Mouse (Mus musculus) forebrain, embryonic 11.5 days (tissue): Measurements from ENCODE around the gene Ncs1. TPM values are rescaled to one million over a fixed set of nuclear protein-coding genes. Genes with fewer than 3 reads are reported as not detected.

Experiments used
- ATAC-seq: fragments of 200-750 bp; cut with Nextera tagmentation; replicated peaks from 2 replicates; pipeline ENCODE4 v1.8.0; 2017; ENCODE audit warnings: moderate TSS enrichment; ENCODE audit not compliant: low FRiP score
- DNase-seq: peaks from one replicate; pipeline ENCODE4 v3.0.0-alpha.2; 2017; ENCODE audit warnings: low spot score
- H3K27ac ChIP-seq: fragments of 300-500 bp; sonication (generic); 2 replicates; pipeline ENCODE4 v1.5.1; 2014; ENCODE audit warnings: low read depth, low read length
- H3K27me3 ChIP-seq: fragments of 300-500 bp; sonication (generic); 2 replicates; pipeline ENCODE4 v1.6.1; 2014; ENCODE audit warnings: mild to moderate bottlenecking, low read length, mixed read lengths; ENCODE audit not compliant: control insufficient read depth, insufficient read depth
- H3K36me3 ChIP-seq: fragments of 300-500 bp; sonication (generic); 2 replicates; pipeline ENCODE4 v1.6.1; 2014; ENCODE audit warnings: mild to moderate bottlenecking, low read length, moderate library complexity, mixed read lengths; ENCODE audit not compliant: control insufficient read depth, insufficient read depth
- H3K4me1 ChIP-seq: fragments of 300-500 bp; sonication (generic); replicated peaks from 2 replicates; pipeline ENCODE4 v1.6.1; 2014; ENCODE audit warnings: low read length, mixed read lengths; ENCODE audit not compliant: control insufficient read depth, insufficient read depth
- H3K4me2 ChIP-seq: fragments of 300-500 bp; sonication (generic); 2 replicates; pipeline ENCODE4 v1.6.1; 2014; ENCODE audit warnings: low read depth, mild to moderate bottlenecking, low read length, moderate library complexity, mixed read lengths; ENCODE audit not compliant: severe bottlenecking
- H3K4me3 ChIP-seq: fragments of 300-500 bp; sonication (generic); 2 replicates; pipeline ENCODE4 v1.5.1; 2014; ENCODE audit warnings: low read depth, low read length
- H3K9ac ChIP-seq: fragments of 300-500 bp; sonication (generic); 2 replicates; pipeline ENCODE4 v1.6.1; 2014; ENCODE audit warnings: low read length
- H3K9me3 ChIP-seq: fragments of 300-500 bp; sonication (generic); 2 replicates; pipeline ENCODE4 v1.6.1; 2016; ENCODE audit warnings: low read length, mixed read lengths; ENCODE audit not compliant: control insufficient read depth
- whole genome bisulfite sequencing: fragments of 180-500 bp; shearing (Covaris S2); extraction: QIAGEN DNeasy Blood & Tissue Kit; methylation state at CpG from one replicate; pipeline ENCODE4 v1.1.7; 2014; 5-methylcytosine and 5-hydroxymethylcytosine counted together
- polyA plus RNA-seq: library from polyadenylated mRNA; unstranded; fragments of >200 nt; fragmentation: Nextera tagmentation; extraction: Ambion mirVana; gene quantifications from 2 replicates; pipeline ENCODE4 v1.2.1, GENCODE M21; 2014

The Ncs1 gene
- polyA plus RNA-seq, 1 experiment from 2014 or later: 65.6 TPM

DNA sequence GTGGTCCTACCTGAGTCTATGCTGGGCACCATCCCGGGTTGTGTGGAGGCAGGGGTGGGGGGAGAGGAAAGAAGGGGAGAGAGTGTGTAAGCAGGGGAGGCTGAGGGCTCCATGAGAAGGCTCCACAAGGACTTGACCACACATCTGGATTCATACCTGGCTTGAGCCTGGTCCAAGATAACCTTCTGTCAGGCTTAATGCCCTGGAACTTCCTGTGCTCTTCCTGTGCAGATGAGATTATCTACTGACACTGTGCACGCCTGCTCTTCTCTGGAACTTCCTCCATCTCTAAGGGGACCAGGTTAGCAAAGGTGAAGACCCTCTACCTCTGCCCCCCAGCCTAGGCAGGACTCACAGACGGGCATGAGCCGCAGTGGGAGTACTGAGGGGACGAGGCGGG lies 3.2 kb downstream of the Ncs1 start:
- Histone ChIP-seq H3K4me3 (no peak overlapping the region), H3K4me2 (no peak overlapping the region), H3K36me3 (no peaks in the 10 kb centered on the region), H3K4me1 (peaks cover 11% of the 10 kb centered on the region), H3K9me3 (no peaks in the 10 kb centered on the region), H3K27ac (no peak overlapping the region), H3K27me3 (peaks cover 6% of the 10 kb centered on the region), H3K9ac (no peak overlapping the region)
- ATAC-seq (no peak), DNase-seq (no peak)
- WGBS: 91% methylated on average over 6 of the region's 6 CpGs

DNA sequence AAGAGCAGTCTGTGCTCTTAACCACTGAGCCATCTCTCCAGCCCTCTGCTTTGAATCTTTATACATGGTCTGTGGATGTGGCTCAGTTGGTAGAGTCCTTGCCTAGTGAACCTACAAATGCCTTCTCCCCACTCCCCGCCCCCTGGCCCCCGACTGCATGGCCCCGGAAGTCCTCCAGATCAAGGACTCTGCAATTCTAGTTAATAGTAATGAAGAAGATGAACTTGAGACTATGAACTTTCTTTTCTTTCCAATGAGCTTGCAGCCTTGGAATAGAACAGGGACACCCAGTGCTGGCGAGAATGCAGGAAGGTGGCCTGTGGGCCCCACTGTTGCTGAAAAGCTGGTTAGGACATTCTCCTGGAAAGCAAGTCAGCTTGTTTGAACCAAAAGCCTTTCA lies 6.5 kb downstream of the Ncs1 start:
- Histone ChIP-seq H3K4me3 (no peak overlapping the region), H3K27me3 (no peaks in the 10 kb centered on the region), H3K36me3 (no peaks in the 10 kb centered on the region), H3K9me3 (no peaks in the 10 kb centered on the region), H3K9ac (no peak overlapping the region), H3K4me1 (peaks cover 18% of the 10 kb centered on the region), H3K4me2 (no peak overlapping the region), H3K27ac (no peak overlapping the region)
- ATAC-seq (no peak), DNase-seq (no peak)
- WGBS: over 99% methylated on average over 4 of the region's 4 CpGs

DNA sequence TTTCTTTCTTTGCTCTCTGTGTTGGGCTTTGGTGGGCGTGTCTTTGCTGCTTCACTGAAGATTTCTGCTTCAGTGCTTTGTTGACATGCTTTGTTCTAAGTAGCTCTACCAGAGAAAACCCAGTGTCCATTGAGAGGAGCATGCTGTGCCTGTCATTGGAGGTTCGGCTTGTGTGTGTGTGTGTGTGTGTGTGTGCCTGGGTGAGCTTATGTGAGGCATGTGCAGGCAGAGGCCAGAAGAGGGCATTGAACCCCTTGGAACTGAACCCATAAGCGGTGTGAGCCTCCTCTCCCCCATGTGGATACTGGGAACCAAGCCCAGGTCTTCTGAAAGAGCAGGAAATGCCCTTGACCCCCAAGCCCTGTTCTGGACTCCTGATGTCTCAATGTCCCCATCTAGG lies 7.8 kb downstream of the Ncs1 start:
- Histone ChIP-seq H3K9me3 (no peaks in the 10 kb centered on the region), H3K27me3 (no peaks in the 10 kb centered on the region), H3K4me3 (no peak overlapping the region), H3K4me1 (peaks cover 22% of the 10 kb centered on the region), H3K27ac (no peak overlapping the region), H3K9ac (no peak overlapping the region), H3K36me3 (no peaks in the 10 kb centered on the region), H3K4me2 (no peak overlapping the region)
- peak; percentile 69 for DNase-seq
- 0 out of 2 replicates have a peak, but pooled peaks have one; percentile 24 for ATAC-seq
- WGBS: 31% methylated on average over 3 of the region's 3 CpGs

DNA sequence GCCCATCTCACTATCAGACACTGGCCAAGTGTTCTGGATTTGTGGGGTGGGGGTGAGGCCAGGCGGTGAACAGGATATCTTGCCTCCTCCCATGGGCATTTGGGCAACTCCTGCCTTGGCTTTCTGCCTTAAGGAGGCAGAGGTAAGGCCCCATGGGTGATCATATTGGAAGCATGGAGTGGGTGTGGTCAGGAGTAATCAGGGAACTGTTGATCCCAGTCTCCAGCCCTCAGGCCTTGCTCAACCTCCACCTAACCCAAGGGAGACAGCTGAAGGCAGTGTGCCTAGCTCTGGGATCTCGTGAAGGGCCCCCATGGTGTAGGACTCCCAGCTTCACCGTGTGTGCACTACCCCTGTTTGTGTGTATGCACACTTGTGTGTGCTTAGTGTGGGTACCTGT lies 9.2 kb downstream of the Ncs1 start:
- WGBS: 88% methylated on average over 3 of the region's 3 CpGs

DNA sequence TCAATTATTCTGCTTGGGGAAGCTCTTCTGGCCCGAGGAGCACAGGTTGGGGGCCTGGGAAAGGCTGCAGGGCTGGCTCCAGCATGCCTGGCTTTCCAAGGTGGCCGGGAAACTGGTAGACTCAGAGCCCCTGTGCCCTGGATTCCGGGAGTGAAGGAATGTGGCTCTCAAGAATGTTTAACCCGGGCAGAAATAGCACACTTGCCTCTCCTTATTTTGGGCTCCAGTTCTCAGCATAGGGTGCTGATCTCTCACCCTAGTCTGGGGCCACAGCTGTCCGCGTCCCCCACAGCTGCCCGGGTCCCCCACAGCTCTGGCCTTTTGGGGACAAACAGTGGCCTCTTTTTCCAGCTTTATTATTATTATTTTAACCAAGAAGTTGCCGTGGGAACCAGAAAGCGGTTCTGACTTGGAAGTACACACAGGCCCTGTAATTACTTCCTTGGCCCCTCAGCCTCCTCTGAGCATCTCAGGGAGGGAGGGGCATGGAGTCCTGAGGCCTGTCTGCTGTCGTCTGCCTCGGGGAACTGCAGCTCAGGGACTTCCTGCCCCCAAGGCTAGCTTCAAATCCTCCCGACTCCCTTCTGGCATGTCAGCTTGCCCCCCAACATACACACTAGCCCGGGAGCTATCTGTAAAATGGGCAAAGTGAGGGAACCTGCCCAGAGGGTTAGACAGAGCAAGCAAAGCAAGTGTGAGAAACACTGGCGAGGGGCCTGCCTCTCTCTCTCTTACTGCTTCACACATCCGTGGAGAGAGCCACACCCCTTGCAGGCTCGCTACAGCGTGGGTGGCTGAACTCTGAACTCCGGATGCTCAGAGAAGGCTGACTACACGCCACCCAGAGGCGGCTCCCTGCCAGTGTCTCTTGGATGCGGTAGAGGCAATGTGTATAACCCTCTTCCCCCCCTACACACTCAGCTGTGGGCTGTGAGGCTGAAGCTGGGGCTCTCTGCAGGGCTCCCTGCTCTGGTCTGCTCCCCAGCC lies 10.6 kb downstream of the Ncs1 start:
- no peak overlapping the region for H3K4me3 ChIP-seq
- peak overlapping the region; percentile 14; the same call in 1 of the 2 replicates for H3K9ac ChIP-seq
- DNase-seq (peak; percentile 77), ATAC-seq (0 out of 2 replicates have a peak, but pooled peaks have one; percentile 7)
- H3K4me2 ChIP-seq: peak overlapping the region; percentile 24; the same call in 1 of the 2 replicates
- H3K27me3 ChIP-seq: no peaks in the 10 kb centered on the region
- H3K27ac ChIP-seq: no peak overlapping the region
- no peaks in the 10 kb centered on the region for H3K9me3 ChIP-seq
- WGBS: 24% methylated on average over 21 of the region's 21 CpGs
- no peaks in the 10 kb centered on the region for H3K36me3 ChIP-seq
- H3K4me1 ChIP-seq: peaks cover 26% of the 10 kb centered on the region

More for the DNA sequence above, 9.2 kb downstream of the Ncs1 start:
- Histone ChIP-seq H3K27ac (no peak overlapping the region), H3K4me1 (peaks cover 26% of the 10 kb centered on the region), H3K9ac (no peak overlapping the region), H3K4me2 (no peak overlapping the region), H3K36me3 (no peaks in the 10 kb centered on the region), H3K4me3 (no peak overlapping the region), H3K9me3 (no peaks in the 10 kb centered on the region), H3K27me3 (no peaks in the 10 kb centered on the region)
- ATAC-seq (no peak), DNase-seq (no peak)

DNA sequence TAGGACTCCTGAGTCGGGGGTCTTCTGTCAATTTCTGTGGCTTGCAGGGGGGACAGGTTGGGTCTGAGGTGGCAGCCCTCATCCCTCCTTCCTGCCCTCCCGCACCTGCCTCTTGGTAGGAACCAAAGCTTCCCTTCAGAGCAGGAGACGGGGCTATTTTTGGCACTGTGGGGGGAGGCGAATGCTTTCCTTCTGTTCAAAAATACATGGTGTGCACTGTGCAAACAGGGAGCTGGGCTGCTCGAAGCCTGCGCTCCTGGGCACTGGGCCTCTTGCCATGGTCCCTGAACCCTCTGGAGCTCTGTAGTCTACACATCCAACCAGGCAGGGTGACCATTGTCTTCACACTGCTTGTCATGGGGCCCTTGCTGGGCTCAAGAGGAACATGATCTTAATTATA lies 11.5 kb downstream of the Ncs1 start:
- H3K4me3 ChIP-seq: no peak overlapping the region
- H3K36me3 ChIP-seq: no peaks in the 10 kb centered on the region
- H3K4me1 ChIP-seq: peaks cover 26% of the 10 kb centered on the region
- WGBS: 71% methylated on average over 6 of the region's 6 CpGs
- no peak overlapping the region for H3K27ac ChIP-seq
- DNase-seq (no peak), ATAC-seq (no peak)
- no peaks in the 10 kb centered on the region for H3K9me3 ChIP-seq
- no peak overlapping the region for H3K4me2 ChIP-seq
- H3K9ac ChIP-seq: no peak overlapping the region; the same call in 1 of the 2 replicates
- no peaks in the 10 kb centered on the region for H3K27me3 ChIP-seq

DNA sequence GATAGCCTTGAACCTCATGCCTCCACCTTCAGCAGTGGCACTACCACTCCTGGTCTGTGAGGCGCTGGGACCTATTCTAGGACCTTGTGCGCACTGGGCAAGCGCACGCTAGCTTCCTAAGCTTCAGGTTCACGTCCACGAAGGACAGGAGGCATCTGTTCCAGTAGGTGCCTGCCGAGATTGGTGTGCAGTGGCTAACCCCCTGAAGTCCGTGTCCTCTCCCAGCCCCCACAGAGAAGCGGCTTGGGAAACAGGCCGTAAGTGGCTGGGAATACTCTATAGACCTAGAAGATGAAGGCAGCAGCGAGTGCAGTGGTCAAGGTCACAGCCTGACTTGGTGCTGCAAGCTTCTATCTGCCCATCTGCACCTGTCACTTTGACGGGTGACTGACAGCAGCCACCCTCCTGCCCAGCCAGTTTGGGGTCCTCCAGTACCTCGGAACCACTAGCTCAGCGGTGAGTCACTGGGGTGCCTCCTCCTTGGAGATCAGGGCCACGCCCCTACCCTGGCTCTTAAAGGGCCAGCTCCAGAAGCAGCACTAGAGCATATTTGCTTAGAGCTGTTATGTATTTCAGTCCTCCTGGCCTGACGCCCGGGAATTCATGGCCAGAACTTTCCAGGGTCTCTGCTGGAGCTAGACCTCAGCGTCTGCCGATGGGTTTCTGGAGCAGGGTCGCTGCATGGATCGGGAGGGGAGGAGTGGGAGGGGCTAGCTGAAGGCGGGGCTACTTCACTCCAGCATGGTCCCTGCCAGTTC lies 13.2 kb downstream of the Ncs1 start:
- Histone ChIP-seq H3K27ac (no peak overlapping the region), H3K9me3 (no peaks in the 10 kb centered on the region), H3K36me3 (no peaks in the 10 kb centered on the region), H3K9ac (peak overlapping the region; percentile 50), H3K27me3 (no peaks in the 10 kb centered on the region), H3K4me1 (peaks cover 30% of the 10 kb centered on the region), H3K4me2 (peak overlapping the region; percentile 62), H3K4me3 (peak overlapping the region; percentile 36)
- 12% methylated on average over 22 of the region's 22 CpGs for WGBS
- DNase-seq (peak; percentile 71), ATAC-seq (peak; percentile 55)

DNA sequence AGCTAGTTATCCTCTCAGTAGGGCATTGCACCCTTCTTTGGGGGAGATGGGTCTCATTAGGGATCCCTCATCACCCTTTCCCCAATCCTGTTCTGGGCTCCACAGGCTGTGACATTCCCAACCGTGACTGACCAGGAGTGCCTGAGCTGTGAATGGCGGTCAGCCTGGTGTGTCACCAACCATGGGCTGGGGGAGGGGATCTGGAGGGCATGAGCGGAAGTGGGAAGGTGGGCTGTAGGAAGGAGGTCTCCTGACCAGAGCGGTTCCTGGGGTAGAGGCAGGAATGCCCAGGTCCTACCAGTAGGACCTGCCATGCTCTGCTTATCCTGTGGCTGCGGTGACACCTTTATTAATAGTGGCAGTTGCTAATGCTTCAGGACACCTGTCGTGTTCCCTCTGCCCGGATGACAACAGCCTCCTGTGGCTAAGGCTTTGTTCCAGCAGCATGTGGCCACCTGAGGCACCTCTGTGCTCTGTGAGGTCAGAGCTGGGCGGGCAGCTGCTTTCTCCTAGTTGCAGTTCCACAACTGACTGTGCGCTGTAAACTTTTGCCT lies 13.8 kb downstream of the Ncs1 start:
- Histone ChIP-seq H3K27ac (no peak overlapping the region), H3K27me3 (no peaks in the 10 kb centered on the region), H3K36me3 (no peaks in the 10 kb centered on the region), H3K4me1 (peaks cover 37% of the 10 kb centered on the region), H3K9ac (no peak overlapping the region), H3K4me2 (peak overlapping the region; percentile 62), H3K4me3 (peak overlapping the region; percentile 36; the same call in 1 of the 2 replicates), H3K9me3 (no peaks in the 10 kb centered on the region)
- DNase-seq (no peak), ATAC-seq (no peak; the same call in 1 of the 2 replicates)
- 19% methylated on average over 9 of the region's 9 CpGs for WGBS
